Mouse (Mus musculus) G1E (cell line): ENCODE data around the gene Rbbp6.

Experiments
- CTCF ChIP-seq: IDR thresholded peaks from 2 replicates; pipeline ENCODE4 v1.5.1; 2012; ENCODE audit warnings: low read depth, low read length, inconsistent platforms, mixed read lengths
- POLR2AphosphoS5 ChIP-seq: IDR thresholded peaks from 2 replicates; pipeline ENCODE4 v1.6.1; 2012; ENCODE audit warnings: low read depth, low read length, inconsistent platforms; ENCODE audit not compliant: insufficient replicate concordance
- TAL1 ChIP-seq: conservative IDR thresholded peaks from 2 replicates; pipeline ENCODE4 v1.6.1; 2012; ENCODE audit warnings: low read depth, low read length, inconsistent platforms, mixed read lengths

GRCm38 (mm10) chr7:122939181-122939580 is 26.3 kb upstream of the Rbbp6 start:
- TF ChIP-seq POLR2AphosphoS5 (no peak), CTCF (no peak), TAL1 (no peak)
